Mouse (Mus musculus) heart, embryonic 14.5 days (tissue): Measurements from ENCODE around the gene Hadha. TPM values are rescaled to one million over a fixed set of nuclear protein-coding genes. Genes with fewer than 3 reads are reported as not detected.

Source experiments
- ATAC-seq: fragments of 200-750 bp; cut with Nextera tagmentation; 2 replicates; pipeline ENCODE4 v1.8.0; 2017; ENCODE audit warnings: low read depth, moderate TSS enrichment; ENCODE audit not compliant: insufficient number of reproducible peaks, insufficient read depth, low FRiP score
- H3K27ac ChIP-seq, 2 experiments: fragments of 200-500 bp in 1 of 2; fragments of 300-500 bp in 1 of 2; sonication (generic) in 1 of 2; replicated peaks in 1 of 2; 2 replicates each; pipeline ENCODE4 v1.5.1; 2012 to 2014; ENCODE audit warnings: low read depth in 2 of 2, low read length in 2 of 2, control low read depth in 1 of 2, mild to moderate bottlenecking in 1 of 2, mixed read lengths in 1 of 2; ENCODE audit not compliant: control insufficient read depth in 1 of 2, insufficient read depth in 1 of 2
- H3K27me3 ChIP-seq: fragments of 300-500 bp; sonication (generic); 2 replicates; pipeline ENCODE4 v1.6.1; 2014; ENCODE audit warnings: mild to moderate bottlenecking, low read length, control low read depth; ENCODE audit not compliant: control insufficient read depth, insufficient read depth
- H3K36me3 ChIP-seq: fragments of 300-500 bp; sonication (generic); 2 replicates; pipeline ENCODE4 v1.6.1; 2014; ENCODE audit warnings: mild to moderate bottlenecking, control low read depth, low read length, mixed read lengths; ENCODE audit not compliant: control insufficient read depth, insufficient read depth
- H3K4me1 ChIP-seq, 2 experiments: fragments of 200-500 bp in 1 of 2; fragments of 300-500 bp in 1 of 2; sonication (generic) in 1 of 2; 2 replicates each; pipeline ENCODE4 v1.6.1; 2012 to 2014; ENCODE audit warnings: low read length in 2 of 2, control low read depth in 1 of 2, mixed read lengths in 1 of 2; ENCODE audit not compliant: control insufficient read depth in 2 of 2, insufficient read depth in 2 of 2
- H3K4me2 ChIP-seq: fragments of 300-500 bp; sonication (generic); 2 replicates; pipeline ENCODE4 v1.6.1; 2014; ENCODE audit warnings: mild to moderate bottlenecking, low read length
- H3K4me3 ChIP-seq, 2 experiments: fragments of 200-500 bp in 1 of 2; fragments of 300-500 bp in 1 of 2; sonication (generic) in 1 of 2; 2 replicates each; pipeline ENCODE4 v1.5.1; 2012 to 2014; ENCODE audit warnings: low read length in 2 of 2, mild to moderate bottlenecking in 2 of 2, control low read depth in 1 of 2, low read depth in 1 of 2, moderate library complexity in 1 of 2; ENCODE audit not compliant: control insufficient read depth in 1 of 2, insufficient read depth in 1 of 2
- H3K9ac ChIP-seq: fragments of 300-500 bp; sonication (generic); 2 replicates; pipeline ENCODE4 v1.6.1; 2014; ENCODE audit warnings: mild to moderate bottlenecking, low read length
- H3K9me3 ChIP-seq: fragments of 300-500 bp; sonication (generic); 2 replicates; pipeline ENCODE4 v1.6.1; 2016; ENCODE audit warnings: low read length, control low read depth; ENCODE audit not compliant: control insufficient read depth
- WGBS: fragments of 180-500 bp; shearing (Covaris S2); extraction: QIAGEN DNeasy Blood & Tissue Kit; methylation state at CpG from one replicate; pipeline ENCODE4 v1.1.7; 2014; 5-methylcytosine and 5-hydroxymethylcytosine counted together
- polyA plus RNA-seq: library from polyadenylated mRNA; unstranded; fragments of >200 nt; fragmentation: Nextera tagmentation; extraction: Ambion mirVana; gene quantifications from 2 replicates; pipeline ENCODE4 v1.2.1, GENCODE M21; 2014

The Hadha gene
- polyA plus RNA-seq, 1 experiment from 2014 or later, result 223 TPM

DNA sequence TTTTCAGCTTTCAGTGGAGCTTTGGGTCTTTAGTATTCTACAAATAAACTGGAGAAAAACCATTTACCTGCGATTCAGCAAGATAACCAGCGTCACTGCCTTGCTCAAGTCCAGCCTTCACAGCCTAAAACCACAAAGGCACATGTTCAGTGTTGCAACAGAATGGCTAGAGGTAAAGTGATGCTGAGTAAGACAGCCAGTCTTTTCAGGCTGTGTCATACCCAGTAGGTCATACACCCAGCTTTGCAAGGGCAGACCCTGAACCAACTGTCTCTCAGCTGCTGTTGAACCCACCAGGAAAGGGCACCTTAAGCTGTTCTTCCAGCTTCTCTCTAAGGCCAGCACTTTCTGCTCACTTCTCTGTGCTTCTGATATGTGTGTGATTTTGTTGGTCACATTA, 22.8 kb downstream of the Hadha start:
- 87% methylated on average over 2 of the region's 2 CpGs for WGBS
- no peak for ATAC-seq
- H3K4me1 ChIP-seq, result no peaks in the 10 kb centered on the region
- H3K4me3 ChIP-seq, result no peak overlapping the region
- no peaks in the 10 kb centered on the region for H3K9me3 ChIP-seq
- no peak overlapping the region for H3K9ac ChIP-seq
- H3K27ac ChIP-seq, result no peak overlapping the region
- H3K4me2 ChIP-seq, result no peak overlapping the region
- no peaks in the 10 kb centered on the region for H3K27me3 ChIP-seq
- peaks cover 99% of the 10 kb centered on the region for H3K36me3 ChIP-seq

DNA sequence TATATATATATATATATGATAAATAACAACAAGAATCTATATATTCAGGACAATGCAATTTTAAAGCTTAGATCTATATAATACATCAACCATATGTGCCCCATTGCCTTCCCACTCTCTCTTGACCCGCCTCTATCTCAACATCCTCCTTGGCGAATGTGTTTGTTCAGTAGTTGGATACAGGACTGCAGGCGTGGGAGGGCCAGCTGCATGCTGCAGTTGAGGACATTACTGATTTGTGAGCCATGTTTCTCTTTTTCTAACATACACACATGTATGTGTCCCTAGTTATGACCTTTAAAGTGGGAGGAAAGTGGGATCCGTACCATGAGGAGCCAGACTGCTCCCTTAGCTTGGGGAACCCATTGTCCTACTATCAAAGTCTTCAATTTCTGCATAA, 23.7 kb downstream of the Hadha start:
- no peak overlapping the region for H3K27ac ChIP-seq
- ATAC-seq, result no peak
- no peak overlapping the region for H3K4me2 ChIP-seq
- H3K36me3 ChIP-seq, result peaks cover 99% of the 10 kb centered on the region
- H3K4me1 ChIP-seq, result no peaks in the 10 kb centered on the region
- H3K9ac ChIP-seq, result no peak overlapping the region
- H3K4me3 ChIP-seq, result no peak overlapping the region
- H3K27me3 ChIP-seq, result no peaks in the 10 kb centered on the region
- no peaks in the 10 kb centered on the region for H3K9me3 ChIP-seq
- 95% methylated on average over 4 of the region's 4 CpGs for WGBS

DNA sequence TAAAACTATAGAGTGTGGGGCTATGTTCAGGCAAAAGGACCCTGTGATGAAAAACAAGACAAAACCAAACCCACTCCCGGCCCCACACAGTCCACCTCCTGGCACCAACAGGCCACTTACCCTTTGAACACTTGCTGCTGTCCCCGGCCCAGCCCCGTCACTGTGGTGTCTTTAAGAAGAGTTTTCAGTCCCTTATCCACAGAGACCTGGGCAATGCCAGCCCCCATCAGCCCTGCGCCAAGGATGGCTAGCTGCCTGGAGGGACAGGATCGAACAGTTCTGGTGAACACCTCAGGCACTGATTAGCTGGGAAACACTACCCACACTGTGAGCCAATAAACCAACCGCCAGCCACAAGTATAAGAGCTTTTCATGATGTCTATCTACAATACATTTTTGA, 26.3 kb downstream of the Hadha start:
- Histone ChIP-seq H3K36me3 (peaks cover 99% of the 10 kb centered on the region), H3K9me3 (no peaks in the 10 kb centered on the region), H3K4me3 (no peak overlapping the region), H3K4me1 (no peaks in the 10 kb centered on the region), H3K9ac (no peak overlapping the region), H3K27ac (no peak overlapping the region), H3K4me2 (no peak overlapping the region), H3K27me3 (no peaks in the 10 kb centered on the region)
- no peak for ATAC-seq
- 93% methylated on average over 6 of the region's 6 CpGs for WGBS

DNA sequence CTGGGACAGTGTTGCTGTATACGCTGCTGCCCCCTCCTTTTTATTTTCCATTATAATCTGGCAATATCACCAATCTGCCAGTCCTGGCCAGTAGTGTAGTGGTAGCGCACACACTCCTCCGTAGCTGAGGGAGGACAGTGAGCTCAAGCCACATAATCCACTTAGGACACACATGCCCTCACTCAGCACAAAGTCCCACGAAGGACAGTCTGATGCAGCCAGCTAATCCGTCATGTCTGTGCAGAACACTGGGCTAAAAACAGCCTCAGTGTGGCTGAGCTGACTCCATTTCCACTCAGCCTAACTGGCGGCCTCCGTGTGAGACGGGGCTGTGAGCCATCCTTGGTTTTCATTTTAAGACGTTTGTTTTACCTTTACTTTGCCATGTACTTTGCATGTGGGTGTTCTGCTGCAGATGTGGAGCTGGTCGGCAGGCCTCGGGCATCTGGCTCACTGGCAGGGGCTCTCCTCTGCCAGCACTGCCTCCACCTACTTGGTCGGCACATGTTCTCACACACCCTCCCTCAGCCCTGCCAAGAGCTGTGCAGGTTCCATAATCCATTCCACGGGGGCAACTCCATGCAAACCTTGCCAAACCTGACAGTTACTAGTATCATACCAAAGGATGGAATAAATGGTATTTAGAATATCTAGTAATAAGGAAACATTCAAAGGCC, 26.9 kb downstream of the Hadha start:
- no peak overlapping the region for H3K4me2 ChIP-seq
- no peak for ATAC-seq
- 83% methylated on average over 13 of the region's 13 CpGs for WGBS
- no peak overlapping the region for H3K4me3 ChIP-seq
- H3K27ac ChIP-seq, result no peak overlapping the region
- H3K36me3 ChIP-seq, result peaks cover 99% of the 10 kb centered on the region
- H3K9ac ChIP-seq, result no peak overlapping the region
- H3K9me3 ChIP-seq, result no peaks in the 10 kb centered on the region
- H3K27me3 ChIP-seq, result no peaks in the 10 kb centered on the region
- no peaks in the 10 kb centered on the region for H3K4me1 ChIP-seq

DNA sequence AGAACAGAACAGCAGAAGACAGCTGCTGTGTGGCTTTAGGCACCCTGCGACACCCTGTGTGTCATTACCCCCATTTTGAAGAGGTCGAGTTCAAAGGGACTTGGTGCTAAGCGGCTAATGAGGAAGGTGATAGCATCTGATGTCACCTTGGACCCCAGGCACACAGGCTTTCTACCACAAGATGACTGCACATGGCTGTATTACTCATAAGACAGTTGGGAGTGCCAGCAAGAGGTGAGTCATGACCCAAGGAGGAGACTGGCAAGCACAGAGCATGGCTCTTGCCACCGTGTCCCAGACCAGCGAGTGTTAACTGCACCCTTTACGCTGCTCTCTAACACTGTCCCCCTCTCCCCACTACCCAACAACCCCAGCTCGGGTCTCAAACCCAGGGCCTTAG, 28.2 kb downstream of the Hadha start:
- 83% methylated on average over 7 of the region's 7 CpGs for WGBS
- H3K27ac ChIP-seq, result no peak overlapping the region
- no peak for ATAC-seq

DNA sequence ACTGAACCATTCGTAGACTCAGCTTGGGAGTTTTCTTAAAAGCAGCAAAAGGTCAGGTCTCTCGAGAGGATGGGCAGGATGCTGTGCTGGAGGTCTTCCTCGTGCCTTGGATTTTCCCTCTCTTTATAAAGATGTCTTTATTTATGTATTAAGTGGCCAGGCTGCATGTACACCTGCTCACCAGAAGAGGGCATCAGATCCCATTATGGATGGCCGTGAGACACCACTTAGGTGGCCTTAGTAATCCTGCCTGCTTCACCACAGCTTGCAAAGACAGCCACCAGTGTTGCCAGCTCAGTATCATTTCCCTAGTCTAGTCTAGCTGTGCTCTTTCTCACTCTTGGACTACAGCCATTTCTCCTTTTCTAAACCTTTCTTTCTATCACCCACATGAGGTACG, 29.4 kb downstream of the Hadha start:
- Histone ChIP-seq H3K4me1 (no peaks in the 10 kb centered on the region), H3K9me3 (no peaks in the 10 kb centered on the region), H3K4me3 (no peak overlapping the region), H3K27ac (no peak overlapping the region), H3K4me2 (no peak overlapping the region), H3K36me3 (peaks cover 100% of the 10 kb centered on the region), H3K9ac (no peak overlapping the region), H3K27me3 (no peaks in the 10 kb centered on the region)
- ATAC-seq, result no peak
- 56% methylated on average over 5 of the region's 5 CpGs for WGBS

More for the DNA sequence above, 28.2 kb downstream of the Hadha start:
- Histone ChIP-seq H3K27me3 (no peaks in the 10 kb centered on the region), H3K9me3 (no peaks in the 10 kb centered on the region), H3K4me3 (no peak overlapping the region), H3K9ac (no peak overlapping the region), H3K36me3 (peaks cover 99% of the 10 kb centered on the region), H3K4me1 (no peaks in the 10 kb centered on the region), H3K4me2 (no peak overlapping the region)

DNA sequence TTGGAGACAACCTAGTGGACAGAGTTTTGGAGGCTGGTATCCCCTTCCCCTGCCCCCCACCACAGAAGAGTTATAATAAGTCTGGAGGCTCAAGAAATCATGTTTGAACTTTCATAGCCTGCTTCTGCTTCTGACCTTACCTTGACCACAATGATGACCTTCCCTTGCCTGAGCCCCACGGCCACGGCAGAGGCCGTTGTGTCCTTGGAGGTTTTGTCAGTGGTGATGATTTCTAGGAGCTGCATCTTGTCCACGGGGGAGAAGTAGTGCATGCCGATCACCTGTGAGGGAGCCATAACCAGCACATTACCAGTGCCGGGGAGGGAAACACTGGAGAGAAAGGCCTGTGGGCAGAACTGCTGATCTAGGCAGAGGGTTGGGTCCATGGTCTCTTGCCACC, 32.5 kb downstream of the Hadha start:
- H3K27me3 ChIP-seq, result no peaks in the 10 kb centered on the region
- 87% methylated on average over 6 of the region's 6 CpGs for WGBS
- H3K4me1 ChIP-seq, result no peaks in the 10 kb centered on the region
- no peak overlapping the region for H3K27ac ChIP-seq
- H3K4me2 ChIP-seq, result no peak overlapping the region
- H3K9me3 ChIP-seq, result no peaks in the 10 kb centered on the region
- H3K36me3 ChIP-seq, result peaks cover 100% of the 10 kb centered on the region
- H3K4me3 ChIP-seq, result no peak overlapping the region
- H3K9ac ChIP-seq, result no peak overlapping the region
- ATAC-seq, result no peak

DNA sequence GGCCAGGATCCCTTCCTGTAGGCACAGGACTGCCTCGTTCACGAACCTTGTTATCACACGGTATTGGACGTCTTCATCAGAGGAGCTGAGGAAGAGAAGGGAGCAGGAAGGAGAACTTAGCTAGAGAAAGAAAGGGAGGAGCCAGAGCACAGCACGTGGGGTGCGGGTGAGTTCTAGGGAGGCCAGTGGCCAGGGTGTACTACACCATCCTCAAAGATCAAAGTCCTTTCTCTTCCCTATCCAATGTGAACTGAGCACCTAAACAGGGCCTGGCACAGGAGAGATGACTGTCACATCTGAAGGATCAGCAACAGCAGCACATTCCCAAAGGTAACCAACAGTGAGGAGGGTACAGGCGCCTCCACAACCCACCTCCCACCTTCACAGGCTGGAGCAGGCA, 34.9 kb downstream of the Hadha start:
- Histone ChIP-seq H3K36me3 (peaks cover 87% of the 10 kb centered on the region), H3K27me3 (peaks cover 9% of the 10 kb centered on the region), H3K4me3 (no peak overlapping the region), H3K9me3 (no peaks in the 10 kb centered on the region), H3K27ac (no peak overlapping the region), H3K4me2 (no peak overlapping the region), H3K9ac (no peak overlapping the region), H3K4me1 (no peaks in the 10 kb centered on the region)
- ATAC-seq, result no peak
- 80% methylated on average over 7 of the region's 7 CpGs for WGBS
